Mouse (Mus musculus): ENCODE data around the gene Rasd1. TPM values are rescaled to one million over a fixed set of nuclear protein-coding genes. Genes with fewer than 3 reads are reported as not detected.

Gene Rasd1
- total RNA-seq, 2 experiments from 2014 or later: 7.3 to 9.3 TPM

Other genes with a start within 250 kb of the Rasd1 start
- under 1 TPM; 0.22 to 0.54 TPM for gene Pld6, start 177.3 kb downstream of the Rasd1 start, total RNA-seq (2021)
- 10 to 100 TPM; 41.4 to 51.3 TPM for gene Flcn, start 154.9 kb downstream of the Rasd1 start, total RNA-seq (2021)
- gene Nt5m, start 125.5 kb downstream of the Rasd1 start, total RNA-seq (2021): 10 to 100 TPM; 20.2 to 27.0 TPM
- 10 to 100 TPM; 74.8 to 75.0 TPM for gene Cops3, start 125.1 kb downstream of the Rasd1 start, total RNA-seq (2021)
- 10 to 100 TPM; 26.2 to 26.6 TPM for gene Med9, start 16.7 kb downstream of the Rasd1 start, total RNA-seq (2021)
- gene Pemt, start 81.5 kb upstream of the Rasd1 start, total RNA-seq (2021): 1 to 10 TPM; 2.5 to 4.0 TPM
- gene Rai1, start 140.1 kb upstream of the Rasd1 start, total RNA-seq (2021): 10 to 100 TPM; 24.2 to 24.5 TPM